In genomic region chr2:35559551-35559835, GRCm38 (mm10) we compare ENCODE assay signal across 9 mouse cellular contexts. TPM values are rescaled to one million over a fixed set of nuclear protein-coding genes. Genes with fewer than 3 reads are reported as not detected.
DNase-seq lines count a peak whose midpoint lies in the region; ATAC-seq and TF ChIP-seq lines count a peak whose summit lies in the region.
"Had no signal": no experiment of that assay in that cellular context is flagged by ENCODE, and none has a peak within 500 bp of the region (broad histone marks: within the 10 kb centered on the region; RNA-seq: fewer than 3 reads in every experiment).

No protein-coding gene starts in this region.

- TF ChIP-seq CTCF in cerebellum, adult 2 months (IDR thresholded peaks at IDR 0.05; ENCODE audit: borderline replicate concordance, insufficient read depth, low read depth, low read length), result no peak

- H3K27ac ChIP-seq in cerebellum, adult 2 months (ENCODE audit: insufficient read depth, low read length), result peak overlapping the region; percentile 87
- H3K27ac ChIP-seq in heart, embryonic 10.5 days, result peak overlapping the region; percentile 85
- peak overlapping the region; percentile 94 for H3K27ac ChIP-seq in limb, embryonic 12.5 days

- peak; percentile 45 to 60 for DNase-seq in kidney, postnatal 4 days
- DNase-seq in kidney, postnatal 36 days, result no peak
- DNase-seq in cerebellum, adult 2 months, result peak in 1 of 2 experiments; percentile 69
- no peak for DNase-seq in heart, embryonic 10.5 days (ENCODE audit: low spot score)
- no peak for DNase-seq in embryo, embryonic 10 days (ENCODE audit: low spot score)
- no peak for DNase-seq in thymus, adult 18-20 months
- no peak for DNase-seq in thymus, postnatal 4 days

- WGBS in cerebellum, adult 2 months, result 7% methylated on average over 2 of the region's 2 CpGs
- 61% methylated on average over 2 of the region's 2 CpGs for WGBS in heart, embryonic 10.5 days
- WGBS in limb, embryonic 12.5 days, result 53% methylated on average over 2 of the region's 2 CpGs

- no peaks in the 10 kb centered on the region for H3K9me3 ChIP-seq in heart, embryonic 10.5 days
- H3K9me3 ChIP-seq in limb, embryonic 12.5 days, result no peaks in the 10 kb centered on the region

- peaks cover 44% of the 10 kb centered on the region for H3K4me1 ChIP-seq in cerebellum, adult 2 months (ENCODE audit: control insufficient read depth, insufficient read depth, low read length)
- H3K4me1 ChIP-seq in heart, embryonic 10.5 days, result peaks cover 64% of the 10 kb centered on the region
- H3K4me1 ChIP-seq in limb, embryonic 12.5 days (replicated peaks), result peaks cover 43% of the 10 kb centered on the region

- no peaks in the 10 kb centered on the region for H3K36me3 ChIP-seq in heart, embryonic 10.5 days
- no peaks in the 10 kb centered on the region for H3K36me3 ChIP-seq in limb, embryonic 12.5 days

- TF ChIP-seq POLR2A in cerebellum, adult 2 months (IDR thresholded peaks at IDR 0.05; ENCODE audit: borderline replicate concordance, insufficient read depth, low read length), result no peak

- no peaks in the 10 kb centered on the region for H3K27me3 ChIP-seq in cerebellum, adult 2 months (ENCODE audit: control insufficient read depth, insufficient read depth, low read length)
- no peaks in the 10 kb centered on the region for H3K27me3 ChIP-seq in heart, embryonic 10.5 days (ENCODE audit: insufficient read depth, poor library complexity, severe bottlenecking)
- no peaks in the 10 kb centered on the region; the same call in 1 of the 2 replicates for H3K27me3 ChIP-seq in limb, embryonic 12.5 days

- ATAC-seq in limb, embryonic 12.5 days (ENCODE audit: insufficient number of reproducible peaks, insufficient read depth, low FRiP score, low TSS enrichment, low read depth), result no peak

- no peak overlapping the region for H3K9ac ChIP-seq in limb, embryonic 12.5 days (replicated peaks)

- H3K4me3 ChIP-seq in cerebellum, adult 2 months (replicated peaks; ENCODE audit: insufficient read depth, low read depth, low read length), result no peak overlapping the region
- no peak overlapping the region for H3K4me3 ChIP-seq in heart, embryonic 10.5 days
- H3K4me3 ChIP-seq in limb, embryonic 12.5 days (replicated peaks), result no peak overlapping the region
- H3K4me3 ChIP-seq: myocyte had no signal

- peak overlapping the region; percentile 55 for H3K4me2 ChIP-seq in limb, embryonic 12.5 days

RNA-seq across cellular contexts. Expression of gene Dab2ip, which starts 1.4 kb away (rescaled TPM):
- 136 and 171 TPM in 2 replicates for polyA plus RNA-seq in cerebellum, adult 2 months (2012; rRNA removed)
- 47.6 and 49.0 TPM in 2 replicates for polyA plus RNA-seq in heart, embryonic 10.5 days (2016; fragmentation: Nextera tagmentation; extraction: Ambion mirVana)
- polyA plus RNA-seq in limb, embryonic 12.5 days (2016; fragmentation: Nextera tagmentation; extraction: Ambion mirVana), result 65.7 and 72.3 TPM in 2 replicates

Comparison
In these comparisons a context has a peak if more than half of its experiments do, and no peak if none do; other contexts are left out.
1. DNase-seq: peak in kidney, postnatal 4 days (2 of 2); none in kidney, postnatal 36 days (0 of 2), heart, embryonic 10.5 days (single experiment), embryo, embryonic 10 days (single experiment), thymus, adult 18-20 months (0 of 2) and thymus, postnatal 4 days (single experiment).
2. Peak in every context shown above with its lines, with median percentiles within 50 percentile points of each other: H3K27ac ChIP-seq.